Mouse (Mus musculus) erythroblast, adult 5-6 weeks (primary cell): Measurements from ENCODE around the gene Ssh1. TPM values are rescaled to one million over a fixed set of nuclear protein-coding genes. Genes with fewer than 3 reads are reported as not detected.
A peak's percentile ranks its signal among the peaks of the same experiment; 100 is the strongest.

Source experiments
- ATAC-seq: replicated peaks from 2 replicates; pipeline ENCODE4 v1.8.0; 2016; ENCODE audit warnings: moderate number of reproducible peaks, mild to moderate bottlenecking, moderate TSS enrichment, inconsistent platforms; ENCODE audit not compliant: poor library complexity, low FRiP score, severe bottlenecking
- total RNA-seq, 2 experiments: library from RNA; stranded (forward) in 1 of 2; stranded (reverse) in 1 of 2; fragments of 150-400 nt in 1 of 2; fragments of 200-764, 138-1000 nt in 1 of 2; gene quantifications; 2 replicates each; pipeline versions ENCODE4 v1.2.3 to v1.2.4; 2015 to 2017; ENCODE audit warnings: low replicate concordance in 2 of 2

The Ssh1 gene
- total RNA-seq (2015; ENCODE audit: low replicate concordance) (55.9 and 63.5 TPM in 2 replicates), total RNA-seq (2017; ENCODE audit: low replicate concordance) (60.6 and 63.8 TPM in 2 replicates)

DNA sequence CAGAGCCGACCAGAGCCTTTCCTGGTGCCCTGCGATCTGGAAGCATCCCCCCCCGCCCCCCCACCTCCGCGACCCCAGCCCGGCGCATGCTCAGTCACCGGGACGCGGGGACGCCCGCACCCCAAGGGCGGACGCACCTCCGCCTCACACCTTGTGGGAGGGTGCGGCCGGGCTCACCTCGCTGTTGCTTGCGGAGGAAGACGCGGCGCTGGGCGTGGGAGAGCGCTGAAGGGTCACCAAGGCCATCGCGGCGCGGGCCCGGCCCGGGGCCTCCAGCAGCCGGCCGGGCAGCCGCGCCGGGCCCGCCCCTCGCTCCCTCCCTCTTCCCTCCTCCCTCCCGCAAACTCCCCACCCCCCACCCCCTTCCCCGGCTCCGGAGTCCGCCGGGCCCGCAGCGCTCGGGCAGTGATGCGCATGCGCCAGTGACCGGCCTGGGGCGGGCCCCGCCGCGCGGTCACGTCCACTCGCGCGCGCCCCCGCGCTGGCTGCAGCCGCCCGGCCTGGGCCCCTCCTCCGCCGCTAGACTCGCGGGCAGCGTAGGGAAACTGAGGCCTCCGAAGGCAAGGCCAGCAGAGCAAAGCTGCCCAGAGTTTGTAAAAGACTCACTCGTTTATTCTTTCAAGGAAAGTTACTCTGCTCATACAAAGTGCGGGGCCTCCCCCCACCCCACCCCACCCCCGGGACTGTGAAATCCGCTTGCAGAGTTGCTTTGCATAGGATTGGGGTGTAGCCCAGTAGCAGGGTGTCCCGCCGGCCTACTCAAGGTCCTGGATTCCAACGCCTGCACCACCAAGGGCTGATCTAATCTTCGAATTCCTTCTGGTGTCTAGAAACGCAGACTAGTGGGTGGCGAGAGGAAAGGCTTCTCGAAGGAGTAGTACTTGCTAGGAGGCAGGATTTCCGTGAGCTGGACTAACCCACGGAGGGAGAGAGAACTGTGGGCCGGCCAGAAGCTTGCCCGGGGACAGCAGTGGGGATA, at the start of gene Ssh1:
TSS of gene Ssh1 (minus strand) at position 408 of the 979 bp plus-strand sequence.
- ATAC-seq, result peak; percentile 38

DNA sequence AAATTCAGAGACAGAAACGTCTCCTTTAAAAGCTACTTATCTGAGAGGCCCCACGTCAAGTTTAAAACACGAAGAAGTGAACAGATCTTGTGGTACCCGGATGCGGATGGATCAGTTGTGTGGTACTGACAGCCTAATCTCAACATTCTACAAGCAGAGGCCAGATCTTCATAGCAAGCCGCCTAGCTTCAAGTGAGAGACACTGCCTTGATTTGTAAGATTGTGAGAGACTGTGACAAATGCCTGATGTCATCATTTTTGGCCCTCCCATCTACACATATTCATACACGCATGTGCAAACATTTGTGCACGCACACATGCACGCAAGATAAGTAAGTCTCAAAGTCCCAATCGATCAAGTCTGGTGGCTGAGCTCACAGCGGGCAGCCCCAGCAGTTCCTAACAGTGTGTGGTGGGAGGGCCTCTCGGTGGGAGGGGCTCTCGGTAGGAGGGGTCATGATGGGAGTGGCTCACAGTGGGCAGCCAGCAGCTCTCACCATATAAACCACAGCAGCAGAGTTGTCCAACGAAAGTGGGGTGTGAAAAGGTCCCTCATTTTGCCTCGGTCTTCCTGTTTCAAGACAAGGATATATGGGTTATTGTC, 47.7 kb upstream of the Ssh1 start:
- no peak for ATAC-seq

DNA sequence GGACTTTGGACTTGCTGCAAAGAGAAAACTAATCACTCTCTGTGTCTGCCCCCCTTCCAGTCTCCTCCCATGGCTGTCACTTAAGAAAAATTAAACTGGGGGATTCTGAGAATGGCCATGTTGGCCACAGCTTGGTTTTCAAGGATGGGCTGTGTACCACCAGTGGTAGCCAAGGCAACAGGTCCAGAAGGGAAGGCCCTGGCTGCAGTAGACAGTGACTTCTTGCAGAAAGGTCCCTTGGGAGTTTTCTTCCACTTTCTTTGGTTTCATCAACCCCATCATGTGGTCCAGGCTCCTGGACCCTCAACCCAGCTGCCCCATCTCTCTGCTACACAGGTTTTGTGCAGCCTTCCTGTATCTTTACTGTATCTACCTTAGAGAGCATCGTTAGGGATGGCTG, 47.2 kb upstream of the Ssh1 start:
- ATAC-seq, result no peak

DNA sequence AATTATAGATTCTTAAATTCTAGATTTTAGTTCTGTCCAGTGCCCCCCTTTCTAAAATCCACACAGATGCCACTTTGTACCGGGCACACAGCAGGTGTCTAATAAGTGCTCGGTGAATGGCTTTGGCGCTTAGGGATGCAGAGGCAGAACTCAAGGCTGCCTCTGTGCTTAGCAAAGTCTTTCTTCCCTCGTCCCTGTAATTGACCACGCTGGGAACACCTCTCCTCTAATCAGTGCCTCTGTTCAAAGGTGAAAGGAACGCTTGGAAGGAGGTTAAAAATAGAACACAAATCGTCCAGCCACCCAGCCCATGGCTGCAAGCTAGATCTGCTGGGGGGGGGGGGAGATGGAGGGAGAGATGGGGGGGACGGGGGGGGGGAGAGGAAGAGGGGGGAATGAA, 46.8 kb upstream of the Ssh1 start:
- ATAC-seq, result no peak

DNA sequence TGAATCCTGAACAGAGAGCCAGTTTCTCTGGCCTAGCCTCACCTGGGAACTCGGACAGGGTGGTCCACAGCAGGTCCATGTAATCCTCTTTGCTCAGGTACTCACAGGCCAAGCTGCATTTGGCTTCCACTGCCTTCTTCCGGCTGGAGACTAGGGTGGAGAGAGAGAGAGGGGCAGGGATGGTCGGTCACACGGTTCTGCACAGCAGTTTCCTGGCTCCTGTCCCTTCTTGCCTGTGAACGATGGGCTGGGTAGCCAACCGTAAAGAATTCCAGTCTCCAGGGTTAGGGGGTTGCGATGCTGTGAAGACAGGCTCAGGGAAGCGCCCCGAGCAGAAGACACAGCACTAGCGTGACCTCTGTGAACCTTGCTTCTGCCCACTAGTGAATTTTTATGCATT, 41.4 kb upstream of the Ssh1 start:
- ATAC-seq, result no peak

DNA sequence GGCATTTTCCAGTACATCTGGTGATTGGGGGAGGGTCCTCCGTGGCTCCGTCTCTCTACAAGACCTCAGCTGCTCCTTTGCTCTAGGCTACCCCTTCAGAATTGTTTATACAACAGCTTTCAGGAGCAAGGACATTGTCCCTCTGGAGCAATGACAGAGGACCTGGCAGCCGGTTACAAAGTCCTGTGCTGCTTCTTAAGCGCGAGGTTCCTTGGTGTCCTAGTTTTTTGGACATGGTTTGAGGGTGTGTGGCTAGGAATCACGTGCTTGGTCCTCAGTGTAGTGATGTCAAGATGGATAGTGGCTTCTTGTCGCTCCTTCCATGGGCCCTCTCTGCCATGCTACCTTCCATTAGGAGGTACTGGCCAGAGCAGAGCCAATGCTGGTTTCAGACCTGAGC, 40.7 kb upstream of the Ssh1 start:
- no peak for ATAC-seq

DNA sequence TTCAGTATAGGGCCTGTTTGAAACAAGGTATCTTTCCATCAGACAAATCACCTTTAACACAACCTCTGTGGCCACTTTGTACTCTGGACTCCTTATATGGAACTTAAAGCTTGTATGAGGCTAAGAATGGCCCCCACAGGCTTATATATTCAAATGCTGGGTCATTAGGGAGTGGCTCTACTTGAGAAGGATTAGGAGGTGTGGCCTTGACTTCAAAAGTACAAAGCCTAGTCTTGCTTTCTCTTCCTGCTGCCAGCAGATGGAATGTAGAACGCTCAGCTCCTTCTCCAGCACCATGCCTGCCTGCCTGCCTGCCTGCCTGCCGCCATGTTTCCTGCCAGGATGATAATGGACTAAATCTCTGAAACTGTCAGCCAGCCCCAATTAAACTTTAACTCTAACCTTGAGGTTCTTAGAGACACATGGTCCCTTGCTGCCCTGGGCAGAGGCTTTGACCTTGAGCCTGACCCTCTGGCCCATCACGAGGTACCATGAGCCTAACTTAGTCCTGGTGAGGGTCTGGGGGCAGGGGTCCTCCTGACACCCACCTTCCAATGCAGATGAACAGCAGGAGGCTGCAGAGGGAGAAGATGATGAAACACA, 38.6 kb upstream of the Ssh1 start:
- ATAC-seq, result no peak

DNA sequence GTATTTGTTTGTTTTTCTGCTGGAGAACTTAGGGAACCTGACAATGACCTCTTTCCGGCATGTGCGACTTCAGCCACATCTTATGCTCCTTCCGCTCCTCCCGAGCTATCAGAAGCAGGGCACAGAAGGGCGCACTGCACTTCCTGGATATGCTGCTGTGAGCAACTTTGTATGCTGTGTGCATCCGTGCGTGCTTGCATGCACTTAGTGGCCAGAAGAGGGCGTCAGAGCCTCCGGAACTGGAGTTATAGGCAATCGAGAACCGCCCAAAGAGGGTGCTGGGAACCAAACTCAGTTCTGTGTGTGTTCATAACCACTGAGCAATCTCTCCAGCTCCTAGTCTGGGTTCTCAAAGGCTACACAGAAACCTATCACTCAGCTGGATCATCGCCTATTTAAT, 37.0 kb upstream of the Ssh1 start:
- ATAC-seq, result no peak

DNA sequence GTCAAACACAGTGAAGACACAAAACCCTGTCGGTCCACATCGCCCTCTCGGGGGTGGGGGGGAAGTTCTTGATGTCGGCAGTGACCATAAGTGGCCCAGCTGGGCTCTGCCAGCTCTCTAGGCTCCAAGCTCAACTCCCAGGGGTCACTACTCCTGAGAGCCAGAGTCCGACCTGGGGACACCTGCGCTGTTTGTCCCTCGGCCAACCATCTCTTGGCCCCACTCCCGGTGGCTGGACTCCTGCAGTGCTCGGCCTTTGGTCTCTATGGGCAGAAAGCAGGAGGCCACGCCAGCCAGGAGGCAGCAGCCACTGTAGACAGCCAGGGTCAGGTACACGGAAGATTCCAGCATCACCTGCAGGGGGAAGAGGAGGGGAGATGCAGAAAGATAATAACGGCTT, 34.4 kb upstream of the Ssh1 start:
- no peak for ATAC-seq

DNA sequence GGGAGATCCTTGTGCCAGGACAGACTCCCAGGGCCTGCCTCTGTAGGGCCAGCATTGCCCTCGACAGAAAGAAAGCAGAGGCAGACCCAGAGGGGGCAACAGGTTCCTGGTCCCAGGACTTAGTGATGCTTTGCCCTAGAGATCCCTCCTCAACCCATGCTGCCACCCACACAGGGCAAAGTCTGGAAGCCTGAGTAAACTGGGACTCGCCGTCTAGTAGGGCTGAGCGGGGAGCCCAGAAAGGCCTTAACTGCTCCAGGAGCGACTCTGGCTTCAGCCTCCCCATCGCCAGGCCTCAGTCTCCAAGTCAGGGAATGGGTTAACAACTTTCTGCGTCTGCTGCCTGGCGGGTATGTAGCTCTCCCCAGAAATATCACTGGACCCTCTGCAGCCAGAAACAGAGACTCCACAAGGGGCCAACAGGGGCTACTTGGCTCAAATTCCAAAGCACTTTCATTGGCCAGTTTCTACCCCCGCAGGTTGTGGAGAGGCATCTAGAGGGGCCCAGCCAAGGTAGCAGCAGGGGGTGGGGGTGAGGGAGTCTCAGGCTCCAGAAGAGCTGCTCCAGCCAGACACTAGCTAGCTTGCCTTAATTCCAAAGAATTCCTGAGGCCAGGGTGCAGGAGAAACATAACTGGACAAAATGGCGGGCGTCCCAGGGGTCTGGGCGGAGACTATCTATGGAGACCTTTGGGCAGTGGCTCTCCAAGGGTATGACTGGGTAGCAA, 33.7 kb upstream of the Ssh1 start:
- ATAC-seq, result no peak

DNA sequence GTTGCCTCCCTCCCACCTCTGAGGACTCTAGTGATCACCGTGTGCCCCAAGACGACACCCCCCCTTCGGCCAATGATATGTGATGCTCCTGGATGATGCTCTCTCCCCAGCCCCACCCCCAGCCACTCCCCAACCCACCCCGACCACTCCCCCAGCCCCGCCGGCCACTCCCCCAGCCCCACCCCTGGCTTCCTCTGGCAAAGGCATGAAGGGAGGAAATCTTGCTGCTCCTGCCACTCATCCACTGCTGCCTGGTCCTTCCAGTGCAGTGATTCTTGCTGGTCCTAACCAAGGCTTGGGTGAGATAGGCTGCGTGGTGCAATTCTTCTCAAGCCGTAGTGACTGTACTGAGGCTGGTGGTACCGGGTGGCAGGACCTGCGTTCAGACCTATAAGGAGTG, 31.2 kb upstream of the Ssh1 start:
- no peak for ATAC-seq

DNA sequence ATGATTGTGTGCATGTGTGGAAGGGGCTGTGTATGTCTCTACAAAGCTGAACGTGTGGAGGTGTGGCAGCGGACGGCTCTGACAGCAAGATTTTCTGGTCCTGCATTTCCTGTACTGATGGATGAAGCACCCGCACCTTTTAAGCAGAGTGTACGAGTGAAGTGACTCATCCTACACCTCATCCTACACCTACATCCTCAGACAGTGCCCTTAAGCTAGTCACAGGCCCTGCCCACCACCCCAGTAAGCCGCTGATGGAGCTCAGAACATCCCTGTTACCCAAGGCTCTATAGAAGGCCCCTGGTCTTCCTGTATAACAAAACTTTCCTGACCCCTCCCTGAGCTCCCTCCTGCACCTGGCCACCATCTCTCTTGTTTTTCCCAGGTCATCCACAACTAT, 30.7 kb upstream of the Ssh1 start:
- ATAC-seq, result no peak

DNA sequence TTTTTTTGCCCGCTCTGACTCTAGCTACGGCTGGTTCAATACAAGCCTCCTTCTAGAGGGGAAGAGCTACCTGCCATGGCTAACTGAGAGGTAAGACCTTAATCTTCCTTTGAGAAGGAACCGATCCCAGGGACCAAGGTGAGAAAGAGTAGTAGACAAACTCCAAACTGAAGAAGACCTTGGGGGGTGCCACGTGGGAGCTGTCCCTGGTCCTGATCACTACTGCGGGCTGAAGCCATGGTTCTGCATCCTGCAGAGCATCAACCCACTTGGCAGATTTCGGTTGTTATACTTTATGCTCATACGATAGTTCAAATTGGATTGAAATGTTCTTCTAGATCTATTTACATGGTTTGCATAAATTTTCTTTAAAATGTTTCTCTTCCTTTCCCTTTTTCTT, 21.4 kb upstream of the Ssh1 start:
- no peak for ATAC-seq

DNA sequence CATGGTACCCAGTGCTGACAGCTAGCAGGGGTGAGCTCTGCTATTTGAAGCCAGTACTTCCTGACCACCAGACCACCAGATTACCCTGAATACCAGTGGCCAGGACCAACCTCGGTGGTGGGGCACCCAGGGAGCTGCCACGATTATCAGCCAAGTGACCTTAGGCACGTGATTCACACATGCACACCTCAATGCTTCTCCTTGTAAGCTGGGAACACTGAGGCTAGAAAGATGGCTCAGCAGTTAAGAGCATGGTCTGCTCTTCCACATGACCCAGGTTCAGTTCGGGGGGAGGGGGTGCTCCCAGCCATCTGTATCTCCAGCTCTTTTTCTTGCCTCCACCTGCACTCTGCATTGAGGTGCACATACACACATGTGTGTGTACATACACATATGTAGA, 15.4 kb upstream of the Ssh1 start:
- ATAC-seq, result no peak

DNA sequence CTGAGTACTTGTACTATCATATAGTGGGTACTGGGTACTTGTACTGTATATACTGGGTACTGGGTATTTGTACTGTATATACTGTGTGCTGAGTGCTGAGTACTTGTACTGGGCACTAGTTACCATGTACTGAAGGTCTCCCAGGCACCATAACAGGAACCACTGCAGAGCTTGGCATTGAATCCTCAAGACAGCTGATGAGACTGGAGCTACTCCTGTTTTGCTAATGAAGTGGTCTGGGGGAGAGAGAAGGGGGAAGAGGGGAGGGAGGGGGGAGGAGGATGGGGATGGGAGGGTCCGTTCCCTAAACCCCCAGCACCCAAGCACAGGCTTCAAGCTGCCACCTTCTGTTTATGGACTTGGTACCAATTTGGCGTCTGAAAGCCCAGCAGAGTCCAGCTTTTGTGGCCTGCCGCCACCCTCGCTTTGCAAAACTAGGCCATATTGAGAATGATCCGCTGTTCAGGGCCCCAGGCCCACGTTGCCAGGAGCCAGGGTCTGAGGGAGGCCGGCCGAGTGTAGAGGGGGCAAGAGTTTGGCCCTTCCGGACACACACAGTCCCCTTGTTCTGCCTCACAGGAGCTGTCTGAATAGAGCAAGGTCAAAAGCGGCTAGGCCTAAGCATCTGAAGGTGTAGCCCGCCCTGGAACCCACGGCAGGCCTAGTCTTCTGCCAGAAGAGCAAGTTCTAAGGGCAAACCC, 14.2 kb upstream of the Ssh1 start:
- no peak for ATAC-seq

DNA sequence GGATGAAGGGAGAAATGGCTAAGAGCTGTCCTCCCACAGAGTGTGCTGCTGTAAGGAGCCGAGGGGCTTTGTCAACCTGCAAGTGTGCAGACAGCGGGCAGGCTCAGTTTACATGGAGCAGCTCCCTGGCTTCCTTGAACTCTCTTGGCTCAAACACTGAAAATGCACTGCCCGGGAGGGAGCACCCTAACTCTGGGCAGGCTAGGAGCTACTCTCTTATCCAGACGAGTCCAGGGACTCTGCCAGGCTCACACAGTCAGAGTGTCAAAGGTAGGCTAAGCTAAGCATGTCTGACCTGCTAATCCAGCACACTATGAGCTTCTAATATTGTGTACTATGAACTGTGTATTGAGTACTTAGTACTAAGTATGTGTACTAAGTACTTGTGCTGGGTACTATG, 13.3 kb upstream of the Ssh1 start:
- ATAC-seq, result no peak

DNA sequence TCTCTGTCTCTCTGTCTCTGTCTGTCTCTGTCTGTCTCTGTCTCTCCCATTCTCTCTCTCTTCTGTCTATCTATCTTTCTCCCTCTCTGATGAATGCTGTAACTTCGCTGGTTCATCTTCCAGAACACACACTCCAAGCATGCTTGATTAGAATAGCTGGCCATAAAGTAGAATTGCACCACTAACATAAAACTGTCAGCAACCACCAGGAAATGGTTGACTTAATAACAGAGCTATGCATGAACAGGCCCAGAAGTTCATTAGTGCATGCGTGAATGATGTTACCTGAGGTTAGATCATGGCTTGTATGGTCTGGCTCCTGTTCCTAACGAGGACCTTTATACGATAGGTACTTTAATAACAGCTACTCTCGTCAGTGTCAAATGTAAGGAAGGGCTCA, 11.4 kb upstream of the Ssh1 start:
- ATAC-seq, result no peak

DNA sequence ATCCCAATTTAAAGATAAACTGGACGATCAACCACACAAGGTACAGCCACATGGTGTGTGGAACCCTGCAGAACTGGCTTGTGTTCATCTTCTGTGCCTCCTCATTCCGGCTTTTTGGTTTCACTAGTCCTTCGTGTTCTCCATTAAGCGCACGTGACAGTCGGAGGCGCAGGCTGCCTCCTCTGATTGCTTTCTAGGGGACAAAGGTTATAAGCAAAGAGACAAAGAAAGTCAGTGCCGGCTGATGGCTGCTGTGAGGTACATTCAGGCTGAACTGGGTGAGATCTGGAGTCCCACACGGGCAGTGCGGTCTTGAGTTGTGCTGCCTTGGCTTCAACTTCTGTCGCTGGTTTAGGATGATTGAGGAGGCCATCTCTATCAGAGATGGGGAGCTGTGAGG, 10.9 kb upstream of the Ssh1 start:
- ATAC-seq, result no peak

DNA sequence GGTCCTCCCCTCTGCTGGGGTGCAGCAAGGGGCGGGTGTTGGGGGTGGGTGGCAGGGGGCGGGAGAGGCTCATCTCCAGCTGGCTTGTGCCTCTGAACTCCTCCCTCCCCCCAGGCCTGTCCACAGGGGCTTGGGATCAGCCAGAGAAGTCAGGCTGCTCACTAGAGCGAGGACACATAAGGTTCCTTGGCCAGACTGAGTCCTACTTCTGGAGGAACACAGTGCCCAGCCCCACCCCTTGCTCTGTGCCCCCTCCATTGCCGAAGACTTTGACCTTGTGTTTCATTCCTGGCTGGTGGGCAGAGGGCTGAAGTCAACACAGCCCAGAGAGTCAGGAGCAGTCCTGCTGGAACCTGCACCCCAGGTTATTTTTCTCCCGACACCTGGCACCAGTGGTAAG, 9.8 kb upstream of the Ssh1 start, which contains the start of gene Dao:
TSS of gene Dao (plus strand) at position 162 of the 400 bp plus-strand sequence.
- no peak for ATAC-seq

DNA sequence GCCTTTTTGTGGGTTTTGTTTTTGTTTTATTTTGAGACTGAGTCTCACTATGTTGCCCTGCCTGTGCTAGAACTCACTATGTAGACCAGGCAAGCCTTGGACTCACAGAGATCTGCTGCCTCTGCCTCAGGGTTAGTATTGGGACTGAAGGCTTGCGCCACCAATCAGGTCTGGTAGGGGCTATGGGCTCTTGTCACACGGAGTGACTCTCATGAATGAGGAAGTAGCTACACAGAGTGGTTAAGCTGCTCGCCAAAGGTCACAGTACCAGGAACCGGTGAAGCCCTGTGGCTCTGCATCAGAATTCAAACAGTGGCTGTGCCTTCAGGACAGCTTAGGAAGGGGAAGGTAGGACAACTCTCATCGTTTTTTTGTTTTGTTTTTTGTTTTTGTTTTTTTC, 5.7 kb upstream of the Ssh1 start:
- ATAC-seq, result no peak
